Mouse (Mus musculus) liver, postnatal 0 days (tissue): ENCODE measurements around the gene Dexi.

ENCODE experiments used
- CTCF ChIP-seq: sonication (generic); IDR thresholded peaks from 2 replicates; pipeline ENCODE4 v1.5.1; 2016; ENCODE audit warnings: antibody characterized with exemption, low read depth
- EP300 ChIP-seq: IDR thresholded peaks from 2 replicates; pipeline ENCODE4 v1.6.1; 2016; ENCODE audit warnings: antibody characterized with exemption, low read depth, mild to moderate bottlenecking

GRCm38 (mm10) chr16:10549600-10549999, 6.7 kb upstream of the Dexi start:
- TF ChIP-seq CTCF (no peak), EP300 (no peak)
